Mouse (Mus musculus) hindbrain, embryonic 11.5 days (tissue): ENCODE results near the gene Nup188. TPM values are rescaled to one million over a fixed set of nuclear protein-coding genes. Genes with fewer than 3 reads are reported as not detected.

Source experiments
- ATAC-seq: fragments of 200-750 bp; cut with Nextera tagmentation; 2 replicates; pipeline ENCODE4 v1.8.0; 2017; ENCODE audit warnings: mild to moderate bottlenecking, moderate TSS enrichment, moderate library complexity; ENCODE audit not compliant: low FRiP score
- DNase-seq: peaks from one replicate; pipeline ENCODE4 v3.0.0-alpha.2; 2015; ENCODE audit warnings: low spot score
- H3K27ac ChIP-seq: fragments of 300-500 bp; sonication (generic); 2 replicates; pipeline ENCODE4 v1.5.1; 2014; ENCODE audit warnings: mild to moderate bottlenecking, low read depth, low read length
- H3K27me3 ChIP-seq: fragments of 300-500 bp; sonication (generic); 2 replicates; pipeline ENCODE4 v1.6.1; 2014; ENCODE audit warnings: mild to moderate bottlenecking, low read length, moderate library complexity, mixed read lengths; ENCODE audit not compliant: control insufficient read depth, insufficient read depth
- H3K36me3 ChIP-seq: fragments of 300-500 bp; sonication (generic); 2 replicates; pipeline ENCODE4 v1.6.1; 2014; ENCODE audit warnings: mild to moderate bottlenecking, low read length, moderate library complexity, mixed read lengths; ENCODE audit not compliant: control insufficient read depth, insufficient read depth
- H3K4me1 ChIP-seq: fragments of 300-500 bp; sonication (generic); replicated peaks from 2 replicates; pipeline ENCODE4 v1.6.1; 2014; ENCODE audit warnings: low read length, mixed read lengths; ENCODE audit not compliant: control insufficient read depth, insufficient read depth
- H3K4me2 ChIP-seq: fragments of 300-500 bp; sonication (generic); replicated peaks from 2 replicates; pipeline ENCODE4 v1.6.1; 2014; ENCODE audit warnings: mild to moderate bottlenecking, low read depth, low read length
- H3K4me3 ChIP-seq: fragments of 300-500 bp; sonication (generic); 2 replicates; pipeline ENCODE4 v1.5.1; 2014; ENCODE audit warnings: low read depth, low read length
- H3K9ac ChIP-seq: fragments of 300-500 bp; sonication (generic); 2 replicates; pipeline ENCODE4 v1.6.1; 2014; ENCODE audit warnings: low read depth, low read length
- H3K9me3 ChIP-seq: fragments of 300-500 bp; sonication (generic); 2 replicates; pipeline ENCODE4 v1.6.1; 2016; ENCODE audit warnings: low read length; ENCODE audit not compliant: control insufficient read depth
- WGBS: fragments of 180-500 bp; shearing (Covaris S2); extraction: QIAGEN DNeasy Blood & Tissue Kit; methylation state at CpG from one replicate; pipeline ENCODE4 v1.1.7; 2014; 5-methylcytosine and 5-hydroxymethylcytosine counted together
- polyA plus RNA-seq: library from polyadenylated mRNA; unstranded; fragments of >200 nt; fragmentation: Nextera tagmentation; extraction: Ambion mirVana; gene quantifications from 2 replicates; pipeline ENCODE4 v1.2.1, GENCODE M21; 2014

The Nup188 gene
- polyA plus RNA-seq, 1 experiment from 2014 or later: 44.5 TPM

GRCm38 (mm10) chr2:30319260-30319659, 33.1 kb downstream of the Nup188 start:
- H3K36me3 ChIP-seq: peaks cover 27% of the 10 kb centered on the region
- no peaks in the 10 kb centered on the region for H3K9me3 ChIP-seq
- no peak overlapping the region for H3K4me2 ChIP-seq
- H3K27ac ChIP-seq: no peak overlapping the region
- DNase-seq: no peak
- H3K4me3 ChIP-seq: no peak overlapping the region
- H3K9ac ChIP-seq: no peak overlapping the region
- 94% methylated on average over 4 of the region's 4 CpGs for WGBS
- H3K27me3 ChIP-seq: no peaks in the 10 kb centered on the region
- no peaks in the 10 kb centered on the region for H3K4me1 ChIP-seq
- no peak for ATAC-seq

- DNase-seq (no peak), ATAC-seq (no peak)
- Histone ChIP-seq H3K9me3 (no peaks in the 10 kb centered on the region), H3K9ac (no peak overlapping the region), H3K4me3 (no peak overlapping the region), H3K4me2 (no peak overlapping the region), H3K27ac (no peak overlapping the region), H3K27me3 (no peaks in the 10 kb centered on the region), H3K4me1 (no peaks in the 10 kb centered on the region), H3K36me3 (peaks cover 21% of the 10 kb centered on the region)
- 92% methylated on average over 7 of the region's 7 CpGs for WGBS
These were observed 36.9 kb downstream of the Nup188 start for GRCm38 (mm10) chr2:30323111-30323510.

- Histone ChIP-seq H3K4me1 (no peaks in the 10 kb centered on the region), H3K4me2 (no peak overlapping the region), H3K27ac (no peak overlapping the region), H3K36me3 (peaks cover 21% of the 10 kb centered on the region; the same call in 1 of the 2 replicates), H3K27me3 (no peaks in the 10 kb centered on the region), H3K9ac (no peak overlapping the region), H3K4me3 (no peak overlapping the region), H3K9me3 (no peaks in the 10 kb centered on the region)
- ATAC-seq (no peak), DNase-seq (no peak)
- 91% methylated on average over 5 of the region's 5 CpGs for whole genome bisulfite sequencing
These were observed 39.1 kb downstream of the Nup188 start for GRCm38 (mm10) chr2:30325296-30325695.

- H3K4me2 ChIP-seq: no peak overlapping the region
- H3K4me3 ChIP-seq: no peak overlapping the region
- peaks cover 12% of the 10 kb centered on the region; the same call in 1 of the 2 replicates for H3K36me3 ChIP-seq
- no peak overlapping the region for H3K27ac ChIP-seq
- DNase-seq (no peak), ATAC-seq (no peak)
- no peaks in the 10 kb centered on the region for H3K9me3 ChIP-seq
- H3K9ac ChIP-seq: no peak overlapping the region
- 93% methylated on average over 7 of the region's 7 CpGs for WGBS
- no peaks in the 10 kb centered on the region for H3K27me3 ChIP-seq
- no peaks in the 10 kb centered on the region for H3K4me1 ChIP-seq
These were observed 41.1 kb downstream of the Nup188 start for GRCm38 (mm10) chr2:30327276-30327675.

- peaks cover 11% of the 10 kb centered on the region for H3K36me3 ChIP-seq
- H3K9me3 ChIP-seq: no peaks in the 10 kb centered on the region
- no peaks in the 10 kb centered on the region for H3K4me1 ChIP-seq
- no peak overlapping the region for H3K4me3 ChIP-seq
- WGBS: 86% methylated on average over 3 of the region's 3 CpGs
- ATAC-seq: no peak
- H3K27me3 ChIP-seq: no peaks in the 10 kb centered on the region
- no peak overlapping the region for H3K9ac ChIP-seq
- DNase-seq: no peak
- no peak overlapping the region for H3K27ac ChIP-seq
- H3K4me2 ChIP-seq: no peak overlapping the region
These were observed 42.6 kb downstream of the Nup188 start for GRCm38 (mm10) chr2:30328791-30329190.

- H3K27ac ChIP-seq: no peak overlapping the region
- no peak for ATAC-seq
- H3K4me2 ChIP-seq: no peak overlapping the region
- peaks cover 11% of the 10 kb centered on the region for H3K36me3 ChIP-seq
- no peaks in the 10 kb centered on the region for H3K9me3 ChIP-seq
- DNase-seq: no peak
- H3K4me3 ChIP-seq: no peak overlapping the region
- WGBS: 99% methylated on average over 2 of the region's 2 CpGs
- H3K4me1 ChIP-seq: no peaks in the 10 kb centered on the region
- no peaks in the 10 kb centered on the region for H3K27me3 ChIP-seq
- H3K9ac ChIP-seq: no peak overlapping the region
These were observed 49.1 kb downstream of the Nup188 start for GRCm38 (mm10) chr2:30335324-30335723.

- peaks cover 13% of the 10 kb centered on the region for H3K36me3 ChIP-seq
- 86% methylated on average over 16 of the region's 16 CpGs for WGBS
These were observed 50.1 kb downstream of the Nup188 start for GRCm38 (mm10) chr2:30336174-30336915.

GRCm38 (mm10) chr2:30337179-30337578, 51.0 kb downstream of the Nup188 start:
- no peak for DNase-seq
- Histone ChIP-seq H3K36me3 (peaks cover 13% of the 10 kb centered on the region), H3K4me1 (no peaks in the 10 kb centered on the region), H3K9ac (no peak overlapping the region), H3K4me2 (no peak overlapping the region), H3K27me3 (no peaks in the 10 kb centered on the region), H3K27ac (no peak overlapping the region), H3K4me3 (no peak overlapping the region), H3K9me3 (no peaks in the 10 kb centered on the region)
- ATAC-seq: no peak
- WGBS: 88% methylated on average over 12 of the region's 12 CpGs

More at GRCm38 (mm10) chr2:30336174-30336915, 50.1 kb downstream of the Nup188 start:
- Histone ChIP-seq H3K27me3 (no peaks in the 10 kb centered on the region), H3K27ac (no peak overlapping the region), H3K4me3 (no peak overlapping the region), H3K4me1 (no peaks in the 10 kb centered on the region), H3K9ac (no peak overlapping the region), H3K9me3 (no peaks in the 10 kb centered on the region), H3K4me2 (no peak overlapping the region)
- DNase-seq (no peak), ATAC-seq (no peak)

- WGBS: 97% methylated on average over 3 of the region's 3 CpGs
- Histone ChIP-seq H3K4me3 (no peak overlapping the region), H3K36me3 (peaks cover 18% of the 10 kb centered on the region), H3K4me2 (no peak overlapping the region), H3K27me3 (no peaks in the 10 kb centered on the region), H3K9me3 (no peaks in the 10 kb centered on the region), H3K4me1 (no peaks in the 10 kb centered on the region), H3K9ac (no peak overlapping the region), H3K27ac (no peak overlapping the region)
- DNase-seq: no peak
- no peak for ATAC-seq
These were observed 55.9 kb downstream of the Nup188 start for GRCm38 (mm10) chr2:30342061-30342460.
